Mouse (Mus musculus): ENCODE results near the gene Anxa9. TPM values are rescaled to one million over a fixed set of nuclear protein-coding genes. Genes with fewer than 3 reads are reported as not detected.
A peak's percentile ranks its signal among the peaks of the same experiment; 100 is the strongest.
"Not testable (repeated sequence)": the region's sequence is repeated elsewhere in the genome, so short reads cannot be mapped to it uniquely, and the experiment has no call there.

Gene Anxa9
- total RNA-seq (2021) = under 1 TPM; 0.36 to 0.41 TPM

DNA sequence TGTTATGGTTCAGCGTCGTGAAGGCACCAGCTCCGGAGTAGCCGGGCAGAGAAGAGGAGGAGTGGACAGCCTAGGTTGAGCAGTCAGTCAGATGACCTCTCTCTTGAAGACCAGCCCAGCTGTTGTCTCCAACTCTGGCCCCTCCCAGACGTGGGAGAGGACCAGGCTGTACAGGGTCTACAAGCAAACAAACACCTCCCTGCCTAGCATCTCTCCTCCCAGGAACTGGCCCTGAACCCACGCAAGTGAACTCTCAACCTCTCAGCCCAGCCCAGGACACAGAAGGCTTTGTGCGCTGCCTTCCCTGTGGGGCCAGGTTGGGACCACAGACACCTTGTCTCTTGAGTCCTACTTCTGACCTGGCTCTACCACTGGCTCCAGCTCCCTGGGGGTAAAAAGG is at the start of gene Anxa9:
Gene Anxa9, minus strand, starts transcription at position 77 of the 400 bp plus-strand sequence.
- no peak for DNase-seq (ENCODE audit: extremely low spot score in 1 of 2, low spot score in 2 of 2)
- intact Hi-C loops (cut with DNase I) = no loop called here

DNA sequence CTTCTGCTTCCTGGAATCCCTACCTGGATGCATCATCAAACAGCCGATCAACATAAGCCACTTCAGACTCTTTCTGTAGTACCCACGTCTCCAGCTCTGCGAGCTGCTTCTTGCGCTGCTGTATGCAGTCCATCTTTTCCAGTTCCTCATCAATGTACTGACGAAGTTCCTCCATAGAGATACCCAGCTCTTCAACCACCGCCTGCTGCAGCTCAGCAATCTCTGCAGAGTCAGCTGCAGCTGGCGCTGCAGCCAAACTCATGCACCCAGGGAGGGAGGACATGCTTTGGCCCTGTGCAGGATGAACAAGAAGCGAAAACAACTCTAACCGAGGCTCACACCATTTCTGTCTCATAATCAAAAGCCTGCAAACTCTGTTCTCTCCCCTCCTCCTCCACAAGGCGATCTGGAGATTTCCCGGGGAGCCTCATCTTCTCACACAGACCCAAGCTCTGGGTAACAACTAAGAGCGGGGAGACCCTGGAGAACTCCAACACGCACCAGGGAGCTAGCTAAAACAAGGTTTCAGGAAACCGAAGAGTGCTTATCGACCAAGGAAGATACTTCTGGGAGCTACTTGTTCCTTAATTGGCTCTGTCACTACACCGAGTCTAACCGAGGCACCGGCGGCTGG is 49.1 kb upstream of the Anxa9 start:
- intact Hi-C loops (cut with DNase I); DNase-seq (ENCODE audit: extremely low spot score in 1 of 2, low spot score in 2 of 2): not testable (repeated sequence)

- intact Hi-C loops (cut with DNase I) = loop anchor here (5.0 to 10.0 kb wide), 2 partner anchors 103 to 135 kb away; no protein-coding TSS in a partner anchor
- DNase-seq (ENCODE audit: extremely low spot score in 1 of 2, low spot score in 2 of 2) = no peak
Measured at GRCm38 (mm10) chr3:95349491-95349890, 42.5 kb upstream of the Anxa9 start.

DNA sequence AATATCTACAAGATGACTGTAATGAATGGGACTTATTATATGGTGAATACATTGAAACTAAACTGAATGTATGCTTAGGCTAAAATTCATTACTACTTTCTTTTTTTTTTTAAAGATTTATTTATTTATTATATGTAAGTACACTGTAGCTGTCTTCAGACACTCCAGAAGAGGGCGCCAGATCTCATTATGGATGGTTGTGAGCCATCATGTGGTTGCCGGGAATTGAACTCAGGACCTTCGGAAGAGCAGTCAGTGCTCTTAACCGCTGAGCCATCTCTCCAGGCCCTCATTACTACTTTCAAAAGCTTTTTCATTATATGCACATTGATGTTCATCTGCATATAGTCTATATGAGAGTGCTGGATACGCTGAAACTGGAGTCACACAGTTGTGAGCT is 41.4 kb upstream of the Anxa9 start:
- DNase-seq (ENCODE audit: extremely low spot score in 1 of 2, low spot score in 2 of 2) = not testable (repeated sequence)
- intact Hi-C loops (cut with DNase I) = loop anchor here (5.0 to 10.0 kb wide), 2 partner anchors 104 to 136 kb away; no protein-coding TSS in a partner anchor

- no peak for DNase-seq (ENCODE audit: extremely low spot score in 1 of 2, low spot score in 2 of 2)
- intact Hi-C loops (cut with DNase I) = loop anchor here (5.0 to 10.0 kb wide), 2 partner anchors 106 to 138 kb away; no protein-coding TSS in a partner anchor
Measured at GRCm38 (mm10) chr3:95346454-95346853, 39.5 kb upstream of the Anxa9 start.

GRCm38 (mm10) chr3:95343356-95344000 is 36.5 kb upstream of the Anxa9 start:
- DNase-seq (ENCODE audit: extremely low spot score in 1 of 2, low spot score in 2 of 2) = not testable (repeated sequence)
- intact Hi-C loops (cut with DNase I) = loop anchor here (5.0 to 10.0 kb wide), 2 partner anchors 141 to 499 kb away; no protein-coding TSS in a partner anchor

DNA sequence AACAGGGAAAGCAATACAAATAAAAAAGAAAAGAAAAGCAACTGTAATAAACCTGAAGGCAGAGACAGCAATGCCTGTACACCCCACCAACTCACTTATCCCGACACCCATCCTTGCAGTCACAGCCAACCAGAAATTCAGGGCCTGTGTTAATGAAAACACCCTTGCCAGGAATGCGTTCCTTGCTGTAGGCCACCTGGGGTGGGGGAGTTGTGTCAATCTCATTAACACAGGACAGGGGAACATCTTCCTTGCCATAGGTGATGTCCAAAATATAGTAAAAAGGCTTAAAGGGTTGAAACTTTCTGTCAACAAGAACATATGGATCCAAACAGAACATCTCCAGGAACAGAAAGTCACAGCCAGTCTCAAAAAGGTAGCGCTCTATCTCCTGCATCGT is 31.3 kb upstream of the Anxa9 start:
- DNase-seq (ENCODE audit: extremely low spot score in 1 of 2, low spot score in 2 of 2) = no peak
- intact Hi-C loops (cut with DNase I) = no loop called here

DNA sequence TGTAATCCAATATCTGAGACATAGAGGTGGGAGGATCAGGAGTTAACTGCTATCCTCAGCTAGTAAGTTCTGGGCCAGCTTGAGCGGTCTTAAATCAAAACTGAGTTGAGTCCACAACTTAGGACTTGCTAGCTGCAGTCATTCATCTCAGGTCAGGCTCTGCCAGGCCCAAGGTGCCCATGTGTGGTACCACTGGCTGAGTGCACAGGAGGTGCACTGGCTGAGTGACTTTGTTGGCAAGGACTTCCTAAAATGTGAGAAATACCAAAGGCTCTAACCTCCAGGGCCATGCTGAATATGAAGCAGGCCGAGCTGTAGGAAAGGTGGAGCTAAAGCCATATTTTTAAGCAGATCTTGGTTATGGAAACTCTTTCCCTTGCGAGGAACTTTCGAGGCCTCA is 30.4 kb upstream of the Anxa9 start:
- intact Hi-C loops (cut with DNase I) = no loop called here

DNA sequence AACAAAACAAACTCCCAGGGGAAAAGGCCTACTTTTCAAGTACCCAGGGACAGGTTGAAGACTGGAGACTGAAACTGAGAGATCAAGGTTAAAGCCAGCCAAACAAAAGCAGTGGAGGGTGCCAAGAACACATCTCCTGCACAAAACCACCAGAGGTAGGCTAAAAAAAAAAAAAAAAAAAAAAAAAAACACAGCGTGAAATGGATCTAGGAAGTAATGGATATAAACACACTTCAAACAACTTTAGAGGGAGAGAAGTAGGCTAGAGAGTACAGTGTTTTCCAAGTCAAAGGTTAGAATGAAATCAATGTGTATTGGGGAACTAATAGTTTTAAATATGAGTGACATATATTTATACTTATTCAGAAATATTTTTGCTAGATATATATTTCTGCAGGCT is 24.6 kb upstream of the Anxa9 start:
- DNase-seq (ENCODE audit: extremely low spot score in 1 of 2, low spot score in 2 of 2) = no peak
- intact Hi-C loops (cut with DNase I) = loop anchor here (5.0 kb wide), 1 partner anchor 126 kb away; no protein-coding TSS in a partner anchor

More for the DNA sequence above, 30.4 kb upstream of the Anxa9 start:
- DNase-seq (ENCODE audit: extremely low spot score in 1 of 2, low spot score in 2 of 2) = no peak

GRCm38 (mm10) chr3:95328803-95329404 is 21.9 kb upstream of the Anxa9 start:
- DNase-seq (ENCODE audit: extremely low spot score in 1 of 2, low spot score in 2 of 2) = no peak
- intact Hi-C loops (cut with DNase I) = no loop called here

- intact Hi-C loops (cut with DNase I) = no loop called here
- DNase-seq (ENCODE audit: extremely low spot score in 1 of 2, low spot score in 2 of 2) = no peak
Measured at GRCm38 (mm10) chr3:95324454-95325144, 17.6 kb upstream of the Anxa9 start.

GRCm38 (mm10) chr3:95323429-95323828 is 16.5 kb upstream of the Anxa9 start:
- intact Hi-C loops (cut with DNase I) = no loop called here
- no peak for DNase-seq (ENCODE audit: extremely low spot score in 1 of 2, low spot score in 2 of 2)

DNA sequence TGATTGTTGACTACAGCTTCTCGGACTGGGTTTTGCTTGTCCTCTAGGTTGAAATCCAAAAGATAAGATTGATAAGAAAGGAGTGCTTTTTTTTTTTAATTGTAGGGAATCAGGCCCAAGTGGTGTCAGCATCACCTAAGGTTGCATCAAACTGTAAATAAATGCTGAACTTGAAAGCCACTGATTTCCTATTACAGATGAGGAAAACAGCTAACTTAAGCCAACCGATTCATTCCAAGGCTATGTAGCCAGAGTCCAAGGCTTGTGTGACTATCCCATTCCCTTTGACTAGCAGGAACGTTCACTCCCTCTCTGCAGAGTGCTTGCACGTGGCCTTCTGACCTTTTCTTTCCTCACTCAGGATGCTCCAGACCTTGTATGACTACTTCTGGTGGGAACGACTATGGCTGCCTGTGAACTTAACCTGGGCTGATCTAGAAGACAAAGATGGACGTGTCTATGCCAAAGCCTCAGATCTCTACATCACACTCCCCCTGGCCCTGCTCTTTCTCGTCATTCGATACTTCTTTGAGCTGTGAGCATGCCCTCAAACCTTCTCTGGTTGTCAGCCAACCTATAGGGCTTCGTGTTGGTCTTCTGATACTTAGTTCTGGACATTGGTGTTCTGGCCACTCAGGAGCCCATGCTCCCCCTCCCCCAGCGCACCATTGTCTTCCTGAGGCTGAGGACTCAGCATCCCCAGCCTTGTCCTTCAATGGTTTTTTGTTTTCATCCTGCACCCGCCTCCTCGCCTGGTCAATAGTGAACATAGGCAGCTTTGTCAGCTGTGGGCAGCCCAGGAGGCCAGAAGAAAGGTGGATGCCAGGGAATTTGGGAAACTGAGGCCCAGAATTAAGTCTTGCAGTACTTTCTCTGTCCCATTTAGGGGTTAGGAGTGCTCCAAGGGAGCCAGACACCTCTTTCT is 13.0 kb upstream of the Anxa9 start:
- intact Hi-C loops (cut with DNase I) = no loop called here

GRCm38 (mm10) chr3:95319110-95319509 is 12.1 kb upstream of the Anxa9 start:
- intact Hi-C loops (cut with DNase I) = no loop called here
- DNase-seq (ENCODE audit: extremely low spot score in 1 of 2, low spot score in 2 of 2) = no peak

More for the DNA sequence above, 13.0 kb upstream of the Anxa9 start:
- no peak for DNase-seq (ENCODE audit: extremely low spot score in 1 of 2, low spot score in 2 of 2)

DNA sequence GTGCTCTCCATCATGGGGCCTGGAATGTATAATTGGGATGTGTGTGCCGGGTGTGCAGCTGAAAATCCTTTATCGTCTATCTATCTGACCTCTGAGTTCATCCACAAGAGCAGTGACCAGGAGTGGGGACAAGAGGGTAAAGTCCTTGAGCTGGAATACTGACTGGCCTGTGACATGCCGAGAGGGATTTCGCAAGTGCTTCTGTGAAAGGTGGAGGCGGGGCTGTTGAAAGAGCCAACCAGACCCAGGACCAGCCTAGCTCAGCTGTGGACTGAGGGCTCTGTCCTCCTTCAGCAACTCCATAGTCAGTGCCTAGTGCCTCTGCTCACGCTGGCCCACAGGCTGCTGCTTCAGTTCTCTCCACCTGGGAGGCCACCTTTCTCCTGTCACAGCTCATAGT is 11.6 kb upstream of the Anxa9 start:
- intact Hi-C loops (cut with DNase I) = no loop called here
- DNase-seq (ENCODE audit: extremely low spot score in 1 of 2, low spot score in 2 of 2) = no peak

DNA sequence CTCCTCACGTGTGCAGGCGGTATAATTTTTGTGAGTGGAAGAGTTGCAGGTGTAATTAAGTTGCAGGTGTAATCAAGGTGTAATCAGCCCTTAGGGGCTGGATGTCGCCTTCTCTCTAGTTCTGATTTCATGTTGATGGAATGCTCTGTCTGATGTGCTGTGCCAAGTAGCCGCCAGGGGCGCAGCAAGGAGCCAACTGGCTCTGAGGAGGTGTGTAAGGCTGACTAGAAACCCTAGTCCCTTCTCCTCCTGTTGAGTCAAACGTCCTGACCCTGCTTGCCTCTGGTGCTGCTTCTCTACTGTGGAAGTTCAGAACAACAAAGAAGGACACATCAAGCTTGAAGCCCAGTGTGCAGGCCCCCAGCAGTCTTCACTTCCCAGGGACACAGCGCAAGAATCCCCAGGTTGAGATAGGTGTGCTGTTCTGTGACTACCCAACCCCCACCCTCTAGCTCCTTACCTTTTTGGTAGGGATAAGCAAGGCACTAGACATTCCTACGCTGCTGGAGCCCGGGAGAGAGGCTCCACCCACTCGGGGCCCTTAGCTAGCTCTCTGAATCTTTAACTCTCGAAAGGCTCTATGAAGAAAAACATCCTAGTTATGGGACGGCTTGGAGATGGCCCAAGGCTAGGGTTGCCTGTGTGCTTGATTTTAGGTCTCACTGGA is 10.6 kb upstream of the Anxa9 start:
- intact Hi-C loops (cut with DNase I) = no loop called here
- DNase-seq (ENCODE audit: extremely low spot score in 1 of 2, low spot score in 2 of 2) = peak; percentile 46 to 72

- no peak for DNase-seq (ENCODE audit: extremely low spot score in 1 of 2, low spot score in 2 of 2)
- intact Hi-C loops (cut with DNase I) = no loop called here
Measured at GRCm38 (mm10) chr3:95315844-95316550, 9.0 kb upstream of the Anxa9 start.
